Mouse (Mus musculus): ENCODE results near the gene Dnmt3a. TPM values are rescaled to one million over a fixed set of nuclear protein-coding genes. Genes with fewer than 3 reads are reported as not detected.
A peak's percentile ranks its signal among the peaks of the same experiment; 100 is the strongest.

The Dnmt3a gene
- polyA plus RNA-seq, 1 experiment from 2014 or later, result 24.3 TPM

DNA sequence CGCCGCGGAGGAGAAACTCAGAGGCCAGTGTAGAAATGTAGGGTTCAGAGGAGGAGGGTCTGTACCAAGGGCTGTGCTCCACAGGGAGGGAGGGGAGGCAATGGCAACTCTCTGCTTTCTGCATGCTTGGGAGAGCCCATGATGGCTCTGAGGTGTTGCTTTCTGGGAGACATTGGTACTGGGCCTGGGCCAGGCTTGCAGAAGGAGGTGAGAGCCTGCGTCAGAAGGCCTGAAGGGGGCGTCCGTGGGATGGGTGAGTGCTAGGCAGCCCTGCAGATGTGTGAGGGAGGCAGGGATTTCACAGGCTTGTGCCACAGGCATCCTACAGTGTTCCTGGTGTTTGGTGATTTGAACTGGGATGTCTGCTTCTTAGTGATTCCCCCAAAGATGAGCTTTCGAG is 11.2 kb downstream of the Dnmt3a start:
- Histone ChIP-seq H3K27me3 (ENCODE audit: insufficient read depth, low read length) (no peaks in the 10 kb centered on the region), H3K9ac (replicated peaks) (no peak overlapping the region), H3K27ac (ENCODE audit: low read depth) (no peak overlapping the region), H3K9me3 (ENCODE audit: low read length) (no peaks in the 10 kb centered on the region), H3K4me2 (ENCODE audit: low read depth, low read length) (no peak overlapping the region), H3K36me3 (replicated peaks; ENCODE audit: insufficient read depth, low read length) (no peaks in the 10 kb centered on the region), H3K4me3 (ENCODE audit: low read depth, low read length) (no peak overlapping the region), H3K4me1 (ENCODE audit: insufficient read depth) (peaks cover 7% of the 10 kb centered on the region)
- 69% methylated on average over 7 of the region's 7 CpGs for WGBS (ENCODE audit: insufficient replicate concordance)
- peak; percentile 32 for TF ChIP-seq CTCF (IDR thresholded peaks at IDR 0.05; ENCODE audit: low read depth)
- no peak for TF ChIP-seq EP300 (IDR thresholded peaks at IDR 0.05; ENCODE audit: low read depth)
- DNase-seq (no peak), ATAC-seq (no peak; the same call in 1 of the 2 replicates)

- Histone ChIP-seq H3K27ac (ENCODE audit: low read depth) (no peak overlapping the region), H3K4me1 (ENCODE audit: insufficient read depth) (peaks cover 4% of the 10 kb centered on the region), H3K4me3 (ENCODE audit: low read depth, low read length) (no peak overlapping the region), H3K9me3 (ENCODE audit: low read length) (no peaks in the 10 kb centered on the region), H3K9ac (replicated peaks) (no peak overlapping the region), H3K36me3 (replicated peaks; ENCODE audit: insufficient read depth, low read length) (no peaks in the 10 kb centered on the region), H3K27me3 (ENCODE audit: insufficient read depth, low read length) (no peaks in the 10 kb centered on the region), H3K4me2 (ENCODE audit: low read depth, low read length) (no peak overlapping the region)
- ATAC-seq, result no peak
- no peak for DNase-seq
- TF ChIP-seq CTCF (IDR thresholded peaks at IDR 0.05; ENCODE audit: low read depth) (no peak), EP300 (IDR thresholded peaks at IDR 0.05; ENCODE audit: low read depth) (no peak)
- WGBS (ENCODE audit: insufficient replicate concordance), result 67% methylated on average over 5 of the region's 5 CpGs
Observed at GRCm38 (mm10) chr12:3817566-3817965, 11.8 kb downstream of the Dnmt3a start.

GRCm38 (mm10) chr12:3819899-3820298 is 14.1 kb downstream of the Dnmt3a start:
- ATAC-seq (no peak), DNase-seq (no peak)
- no peak overlapping the region for H3K4me2 ChIP-seq (ENCODE audit: low read depth, low read length)
- H3K36me3 ChIP-seq (replicated peaks; ENCODE audit: insufficient read depth, low read length), result no peaks in the 10 kb centered on the region
- WGBS (ENCODE audit: insufficient replicate concordance), result 49% methylated on average over 4 of the region's 4 CpGs
- no peaks in the 10 kb centered on the region for H3K4me1 ChIP-seq (ENCODE audit: insufficient read depth)
- TF ChIP-seq CTCF (IDR thresholded peaks at IDR 0.05; ENCODE audit: low read depth), result no peak
- TF ChIP-seq EP300 (IDR thresholded peaks at IDR 0.05; ENCODE audit: low read depth), result no peak
- H3K9me3 ChIP-seq (ENCODE audit: low read length), result no peaks in the 10 kb centered on the region
- H3K27me3 ChIP-seq (ENCODE audit: insufficient read depth, low read length), result no peaks in the 10 kb centered on the region
- no peak overlapping the region for H3K4me3 ChIP-seq (ENCODE audit: low read depth, low read length)
- H3K9ac ChIP-seq (replicated peaks), result no peak overlapping the region
- no peak overlapping the region for H3K27ac ChIP-seq (ENCODE audit: low read depth)

- Histone ChIP-seq H3K4me1 (ENCODE audit: insufficient read depth) (0 out of 2 replicates have a peak, but pooled peaks cover 4% of the 10 kb centered on the region), H3K27ac (ENCODE audit: low read depth) (no peak overlapping the region), H3K9me3 (ENCODE audit: low read length) (no peaks in the 10 kb centered on the region), H3K4me2 (ENCODE audit: low read depth, low read length) (no peak overlapping the region), H3K27me3 (ENCODE audit: insufficient read depth, low read length) (no peaks in the 10 kb centered on the region), H3K9ac (replicated peaks) (no peak overlapping the region), H3K36me3 (replicated peaks; ENCODE audit: insufficient read depth, low read length) (no peaks in the 10 kb centered on the region), H3K4me3 (ENCODE audit: low read depth, low read length) (no peak overlapping the region)
- no peak for DNase-seq
- ATAC-seq, result no peak
- TF ChIP-seq EP300 (IDR thresholded peaks at IDR 0.05; ENCODE audit: low read depth), result no peak
- TF ChIP-seq CTCF (IDR thresholded peaks at IDR 0.05; ENCODE audit: low read depth), result no peak
- 74% methylated on average over 5 of the region's 5 CpGs for WGBS (ENCODE audit: insufficient replicate concordance)
Observed at GRCm38 (mm10) chr12:3823408-3823807, 17.6 kb downstream of the Dnmt3a start.

- TF ChIP-seq EP300 (IDR thresholded peaks at IDR 0.05; ENCODE audit: low read depth) (no peak), CTCF (IDR thresholded peaks at IDR 0.05; ENCODE audit: low read depth) (no peak)
- no peak for DNase-seq
- ATAC-seq, result no peak
- H3K27me3 ChIP-seq (ENCODE audit: insufficient read depth, low read length), result no peaks in the 10 kb centered on the region
- H3K4me2 ChIP-seq (ENCODE audit: low read depth, low read length), result no peak overlapping the region
- H3K36me3 ChIP-seq (replicated peaks; ENCODE audit: insufficient read depth, low read length), result no peaks in the 10 kb centered on the region
- H3K9me3 ChIP-seq (ENCODE audit: low read length), result no peaks in the 10 kb centered on the region
- 0 out of 2 replicates have a peak, but pooled peaks cover 4% of the 10 kb centered on the region for H3K4me1 ChIP-seq (ENCODE audit: insufficient read depth)
- no peak overlapping the region for H3K9ac ChIP-seq (replicated peaks)
- H3K27ac ChIP-seq (ENCODE audit: low read depth), result no peak overlapping the region
- 62% methylated on average over 5 of the region's 5 CpGs for WGBS (ENCODE audit: insufficient replicate concordance)
- H3K4me3 ChIP-seq (ENCODE audit: low read depth, low read length), result no peak overlapping the region
Observed at GRCm38 (mm10) chr12:3824906-3825713, 19.3 kb downstream of the Dnmt3a start.

- no peak overlapping the region for H3K4me3 ChIP-seq (ENCODE audit: low read depth, low read length)
- no peak overlapping the region for H3K27ac ChIP-seq (ENCODE audit: low read depth)
- 0 out of 2 replicates have a peak, but pooled peaks cover 4% of the 10 kb centered on the region for H3K4me1 ChIP-seq (ENCODE audit: insufficient read depth)
- H3K4me2 ChIP-seq (ENCODE audit: low read depth, low read length), result no peak overlapping the region
- no peaks in the 10 kb centered on the region for H3K9me3 ChIP-seq (ENCODE audit: low read length)
- WGBS (ENCODE audit: insufficient replicate concordance), result 59% methylated on average over 12 of the region's 12 CpGs
- H3K27me3 ChIP-seq (ENCODE audit: insufficient read depth, low read length), result no peaks in the 10 kb centered on the region
- no peak for DNase-seq
- no peak overlapping the region for H3K9ac ChIP-seq (replicated peaks)
- no peak for ATAC-seq
- TF ChIP-seq EP300 (IDR thresholded peaks at IDR 0.05; ENCODE audit: low read depth), result no peak
- TF ChIP-seq CTCF (IDR thresholded peaks at IDR 0.05; ENCODE audit: low read depth), result no peak
- H3K36me3 ChIP-seq (replicated peaks; ENCODE audit: insufficient read depth, low read length), result no peaks in the 10 kb centered on the region
Observed at GRCm38 (mm10) chr12:3825714-3826080, 19.9 kb downstream of the Dnmt3a start.
